Mouse (Mus musculus) bone marrow, adult 2 months (tissue): ENCODE measurements around the gene Gm29666.

ENCODE experiments used
- CTCF ChIP-seq: fragments of 200-500 bp; IDR thresholded peaks from 2 replicates; pipeline ENCODE4 v1.5.1; 2011; ENCODE audit warnings: low read length, control low read depth; ENCODE audit not compliant: control insufficient read depth, insufficient read depth
- POLR2A ChIP-seq: fragments of 200-500 bp; IDR thresholded peaks from 2 replicates; pipeline ENCODE4 v1.6.1; 2011; ENCODE audit warnings: low read depth, mild to moderate bottlenecking, control low read depth, low read length, borderline replicate concordance; ENCODE audit not compliant: control insufficient read depth

GRCm38 (mm10) chr15:84923508-84924181 lies 3.8 kb upstream of the Gm29666 start:
- no peak for TF ChIP-seq POLR2A
- no peak for TF ChIP-seq CTCF
